Comparison of ENCODE assay signal across 24 mouse cellular contexts in genomic region chr16:91822325-91822724, GRCm38 (mm10).
A peak's percentile ranks its signal among the peaks of the same experiment; 100 is the strongest.
DNase-seq lines count a peak whose midpoint lies in the region; ATAC-seq and TF ChIP-seq lines count a peak whose summit lies in the region.
"Had no signal": no experiment of that assay in that cellular context is flagged by ENCODE, and none has a peak within 500 bp of the region (broad histone marks: within the 10 kb centered on the region; RNA-seq: fewer than 3 reads in every experiment).

No protein-coding gene starts in this region.

- peaks cover 6% of the 10 kb centered on the region for H3K4me1 ChIP-seq in heart, embryonic 11.5 days (ENCODE audit: control insufficient read depth, insufficient read depth, low read length)
- peaks cover 68% of the 10 kb centered on the region for H3K4me1 ChIP-seq in liver, embryonic 12.5 days
- H3K4me1 ChIP-seq in liver, embryonic 14.5 days (replicated peaks; ENCODE audit: control insufficient read depth in 2 of 2, insufficient read depth in 2 of 2, low read length in 1 of 2): peaks cover 24 to 28% of the 10 kb centered on the region in 2 experiments
- peaks cover 33% of the 10 kb centered on the region for H3K4me1 ChIP-seq in liver, postnatal 0 days (ENCODE audit: insufficient read depth)

- TF ChIP-seq EP300 in liver, embryonic 14.5 days (IDR thresholded peaks at IDR 0.05; ENCODE audit: low read depth): no peak
- TF ChIP-seq EP300 in liver, postnatal 0 days (IDR thresholded peaks at IDR 0.05; ENCODE audit: low read depth): no peak

- no peak overlapping the region for H3K4me3 ChIP-seq in heart, embryonic 11.5 days (ENCODE audit: low read depth, low read length)
- no peak overlapping the region for H3K4me3 ChIP-seq in liver, embryonic 12.5 days
- H3K4me3 ChIP-seq in liver, embryonic 14.5 days (ENCODE audit: insufficient read depth in 1 of 2, low read depth in 2 of 2, low read length in 2 of 2): no peak overlapping the region
- no peak overlapping the region for H3K4me3 ChIP-seq in liver, postnatal 0 days (ENCODE audit: low read depth, low read length)
- H3K4me3 ChIP-seq: forebrain, embryonic 13.5 days; gastrocnemius, adult 2 months; heart, embryonic 13.5 days; hindbrain, embryonic 10.5 days had no signal

- H3K9ac ChIP-seq in heart, embryonic 11.5 days (ENCODE audit: low read depth, low read length): no peak overlapping the region
- H3K9ac ChIP-seq in liver, embryonic 12.5 days: peak overlapping the region; percentile 44; the same call in 1 of the 2 replicates
- H3K9ac ChIP-seq in liver, embryonic 14.5 days (replicated peaks): peak overlapping the region; percentile 52
- no peak overlapping the region for H3K9ac ChIP-seq in liver, postnatal 0 days (replicated peaks)
- H3K9ac ChIP-seq: forebrain, embryonic 13.5 days; forebrain, postnatal 0 days; heart, embryonic 13.5 days; hindbrain, embryonic 14.5 days had no signal

- H3K9me3 ChIP-seq in heart, embryonic 11.5 days (replicated peaks; ENCODE audit: control insufficient read depth, low read length): no peaks in the 10 kb centered on the region
- H3K9me3 ChIP-seq in liver, embryonic 12.5 days (replicated peaks): peaks cover 5% of the 10 kb centered on the region; the same call in 1 of the 2 replicates
- no peaks in the 10 kb centered on the region for H3K9me3 ChIP-seq in liver, embryonic 14.5 days (ENCODE audit: control insufficient read depth, low read length)
- no peaks in the 10 kb centered on the region for H3K9me3 ChIP-seq in liver, postnatal 0 days (ENCODE audit: low read length)
- H3K9me3 ChIP-seq: forebrain, embryonic 13.5 days; heart, embryonic 13.5 days had no signal

- WGBS in heart, embryonic 11.5 days (ENCODE audit: insufficient replicate concordance): 87% methylated on average over 7 of the region's 7 CpGs
- WGBS in liver, embryonic 12.5 days (ENCODE audit: insufficient replicate concordance): 63% methylated on average over 7 of the region's 7 CpGs
- 63% methylated on average over 7 of the region's 7 CpGs for WGBS in liver, embryonic 14.5 days (ENCODE audit: insufficient replicate concordance)
- WGBS in liver, postnatal 0 days (ENCODE audit: insufficient replicate concordance): 61% methylated on average over 7 of the region's 7 CpGs

- intact Hi-C loops in heart, postnatal 36 days (cut with DNase I): no loop called here

- peaks cover 32% of the 10 kb centered on the region for H3K36me3 ChIP-seq in heart, embryonic 11.5 days (ENCODE audit: control insufficient read depth, insufficient read depth, low read length)
- H3K36me3 ChIP-seq in liver, embryonic 12.5 days: peaks cover 89% of the 10 kb centered on the region
- H3K36me3 ChIP-seq in liver, embryonic 14.5 days (replicated peaks; ENCODE audit: control insufficient read depth, insufficient read depth, low read depth): peaks cover 78% of the 10 kb centered on the region
- H3K36me3 ChIP-seq in liver, postnatal 0 days (replicated peaks; ENCODE audit: insufficient read depth, low read length): peaks cover 70% of the 10 kb centered on the region

- no peak overlapping the region for H3K4me2 ChIP-seq in heart, embryonic 11.5 days
- peak overlapping the region; percentile 60 for H3K4me2 ChIP-seq in liver, embryonic 12.5 days
- peak overlapping the region; percentile 61 for H3K4me2 ChIP-seq in liver, embryonic 14.5 days (ENCODE audit: low read depth)
- peak overlapping the region; percentile 38; the same call in 1 of the 2 replicates for H3K4me2 ChIP-seq in liver, postnatal 0 days (ENCODE audit: low read depth, low read length)
- H3K4me2 ChIP-seq: forebrain, embryonic 13.5 days; heart, embryonic 13.5 days; hindbrain, embryonic 14.5 days had no signal

- no peak for DNase-seq in heart, postnatal 36 days
- no peak for DNase-seq in liver, embryonic 14.5 days (ENCODE audit: low read depth in 3 of 3, low spot score in 3 of 3)
- DNase-seq in liver, postnatal 0 days: no peak
- no peak for DNase-seq in cerebellum, postnatal 14 days
- no peak for DNase-seq in thymus, postnatal 36 days
- DNase-seq: adrenal gland, adult 8-10 months; adrenal gland, postnatal 25 days; cerebellum, adult 11-12 months; cerebellum, adult 8-10 months; cerebellum, postnatal 10 days; forebrain, postnatal 0 days; gastrocnemius, adult 2 months; gastrocnemius, postnatal 14 days; heart, adult 18-20 months; heart, postnatal 14 days had no signal

- no peak for TF ChIP-seq CTCF in liver, embryonic 14.5 days (IDR thresholded peaks at IDR 0.05; ENCODE audit: low read depth)
- no peak for TF ChIP-seq CTCF in liver, postnatal 0 days (IDR thresholded peaks at IDR 0.05; ENCODE audit: low read depth)

- ATAC-seq in heart, embryonic 11.5 days (replicated peaks; ENCODE audit: insufficient number of reproducible peaks, low FRiP score, low TSS enrichment): no peak
- ATAC-seq in liver, embryonic 12.5 days: no peak
- ATAC-seq in liver, embryonic 14.5 days (ENCODE audit: insufficient read depth): no peak; the same call in 1 of the 2 replicates
- ATAC-seq in liver, postnatal 0 days: peak; percentile 53
- ATAC-seq: activated CD4-positive, CD25-positive, alpha-beta regulatory T cell, adult 4 months; CD4-positive, CD25-positive, alpha-beta regulatory T cell, adult 4 months; forebrain, embryonic 13.5 days; forebrain, postnatal 0 days; intestine, postnatal 0 days had no signal

- H3K27me3 ChIP-seq in heart, embryonic 11.5 days (ENCODE audit: control insufficient read depth, insufficient read depth, low read length): no peaks in the 10 kb centered on the region
- H3K27me3 ChIP-seq in liver, embryonic 12.5 days (replicated peaks): peaks cover 4% of the 10 kb centered on the region; the same call in 1 of the 2 replicates
- no peaks in the 10 kb centered on the region for H3K27me3 ChIP-seq in liver, embryonic 14.5 days (ENCODE audit: control insufficient read depth, insufficient read depth, low read length)
- H3K27me3 ChIP-seq in liver, postnatal 0 days (ENCODE audit: insufficient read depth, low read length): no peaks in the 10 kb centered on the region
- H3K27me3 ChIP-seq: forebrain, embryonic 13.5 days; heart, embryonic 13.5 days had no signal

- 0 out of 2 replicates have a peak overlapping the region, but pooled peaks have one; percentile 3 for H3K27ac ChIP-seq in heart, embryonic 11.5 days (ENCODE audit: low read depth, low read length)
- H3K27ac ChIP-seq in liver, embryonic 12.5 days: peak overlapping the region; percentile 81
- H3K27ac ChIP-seq in liver, embryonic 14.5 days: peak overlapping the region; percentile 58
- H3K27ac ChIP-seq in liver, postnatal 0 days (ENCODE audit: low read depth): peak overlapping the region; percentile 25
- H3K27ac ChIP-seq: forebrain, embryonic 13.5 days; gastrocnemius, adult 2 months; heart, embryonic 13.5 days; hindbrain, embryonic 10.5 days; hindbrain, embryonic 14.5 days had no signal

Comparison
In these comparisons a context has a peak if more than half of its experiments do, and no peak if none do; other contexts are left out.
1. H3K9ac ChIP-seq: peak in liver, embryonic 12.5 days (single experiment) and liver, embryonic 14.5 days (single experiment); none in heart, embryonic 11.5 days (single experiment) and liver, postnatal 0 days (single experiment).
2. H3K27ac ChIP-seq: peak in every context shown above with its lines; median percentile 81 in liver, embryonic 12.5 days; 58 in liver, embryonic 14.5 days; 25 in liver, postnatal 0 days; 3 in heart, embryonic 11.5 days.